Comparison of ENCODE assay signal across 32 mouse cellular contexts in the genomic region with DNA sequence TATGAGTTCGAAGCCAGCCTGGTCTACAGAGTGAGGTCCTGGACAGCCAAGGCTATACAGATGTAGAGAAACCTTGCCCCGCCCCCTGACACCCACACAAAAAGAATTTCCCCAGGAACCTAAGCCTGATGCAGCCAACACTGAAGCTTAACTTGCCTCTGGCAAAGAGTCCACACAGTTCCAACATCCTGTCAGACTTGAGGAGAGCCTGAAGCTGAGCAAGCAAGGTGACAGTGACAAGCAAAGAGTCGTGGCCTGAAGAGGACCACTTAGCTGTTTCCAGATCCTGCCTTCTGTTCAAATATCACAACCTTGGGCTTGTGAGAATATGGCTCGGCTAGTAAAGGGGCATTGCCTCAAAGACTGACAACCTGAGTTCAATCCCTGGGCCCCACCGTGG. TPM values are rescaled to one million over a fixed set of nuclear protein-coding genes. Genes with fewer than 3 reads are reported as not detected.
DNase-seq lines count a peak whose midpoint lies in the region; ATAC-seq and TF ChIP-seq lines count a peak whose summit lies in the region.
"Had no signal": no experiment of that assay in that cellular context is flagged by ENCODE, and none has a peak within 500 bp of the region (broad histone marks: within the 10 kb centered on the region; RNA-seq: fewer than 3 reads in every experiment).

No protein-coding gene starts in this region.

- peak overlapping the region; percentile 99 for H3K27ac ChIP-seq in gastrocnemius, adult 2 months
- H3K27ac ChIP-seq in hindbrain, postnatal 0 days = peak overlapping the region; percentile 43; the same call in 1 of the 2 replicates
- H3K27ac ChIP-seq in hindbrain, embryonic 14.5 days = no peak overlapping the region
- H3K27ac ChIP-seq: embryonic facial prominence, embryonic 10.5 days; embryonic facial prominence, embryonic 13.5 days; forebrain, embryonic 12.5 days; forebrain, embryonic 15.5 days; heart, embryonic 15.5 days had no signal

- ATAC-seq in hindbrain, postnatal 0 days = no peak
- no peak for ATAC-seq in hindbrain, embryonic 14.5 days (ENCODE audit: low FRiP score)
- ATAC-seq: activated CD4-positive, CD25-positive, alpha-beta regulatory T cell, adult 4 months; forebrain, embryonic 15.5 days; hindbrain, embryonic 16.5 days; intestine, postnatal 0 days had no signal

- no peak overlapping the region for H3K4me2 ChIP-seq in hindbrain, postnatal 0 days (ENCODE audit: low read depth, low read length)
- H3K4me2 ChIP-seq in hindbrain, embryonic 14.5 days (replicated peaks) = no peak overlapping the region
- H3K4me2 ChIP-seq: embryonic facial prominence, embryonic 13.5 days; forebrain, embryonic 12.5 days; forebrain, embryonic 15.5 days; heart, embryonic 12.5 days; heart, embryonic 15.5 days had no signal

- no peaks in the 10 kb centered on the region for H3K27me3 ChIP-seq in hindbrain, postnatal 0 days (ENCODE audit: insufficient read depth, low read length)
- peaks cover 11% of the 10 kb centered on the region for H3K27me3 ChIP-seq in hindbrain, embryonic 14.5 days (ENCODE audit: control insufficient read depth, insufficient read depth, low read length)
- H3K27me3 ChIP-seq: CH12.LX; heart, embryonic 12.5 days; heart, embryonic 15.5 days had no signal

- no peak for TF ChIP-seq CTCF in gastrocnemius, adult 2 months (IDR thresholded peaks at IDR 0.05)
- TF ChIP-seq CTCF in hindbrain, postnatal 0 days (IDR thresholded peaks at IDR 0.05; ENCODE audit: low read depth) = no peak

- DNase-seq in gastrocnemius, adult 2 months = no peak
- no peak for DNase-seq in gastrocnemius, adult 8-10 months (ENCODE audit: low spot score in 2 of 2)
- DNase-seq in hindbrain, postnatal 0 days (ENCODE audit: low spot score) = no peak
- no peak for DNase-seq in hindbrain, embryonic 14.5 days (ENCODE audit: low spot score)
- DNase-seq in 3T3-L1 (ENCODE audit: low read depth, low spot score) = peak; percentile 63
- DNase-seq in adipocyte (ENCODE audit: low spot score) = peak; percentile 33
- no peak for DNase-seq in testis, postnatal 14 days (ENCODE audit: low spot score)
- DNase-seq in left cerebral cortex, postnatal 10 days (ENCODE audit: extremely low spot score in 1 of 2, low spot score in 2 of 2) = no peak
- DNase-seq: adrenal gland, postnatal 10 days; adrenal gland, postnatal 36 days; B cell, adult 2 months; cerebellum, adult 11-12 months; cerebellum, adult 8-10 months; cerebellum, postnatal 10 days; cerebellum, postnatal 36 days; embryo, embryonic 11 days; gastrocnemius, postnatal 25 days; heart, postnatal 10 days; heart, postnatal 4 days; kidney, adult 9 months had no signal

- H3K4me1 ChIP-seq in hindbrain, postnatal 0 days (ENCODE audit: insufficient read depth, low read length) = no peaks in the 10 kb centered on the region
- H3K4me1 ChIP-seq in hindbrain, embryonic 14.5 days (replicated peaks; ENCODE audit: control insufficient read depth, insufficient read depth, low read length) = peaks cover 9% of the 10 kb centered on the region; the same call in 1 of the 2 replicates

- no peaks in the 10 kb centered on the region for H3K36me3 ChIP-seq in hindbrain, postnatal 0 days (ENCODE audit: insufficient read depth, low read length)
- H3K36me3 ChIP-seq in hindbrain, embryonic 14.5 days (replicated peaks; ENCODE audit: control insufficient read depth, insufficient read depth) = no peaks in the 10 kb centered on the region
- H3K36me3 ChIP-seq: embryonic facial prominence, embryonic 10.5 days; embryonic facial prominence, embryonic 13.5 days; forebrain, embryonic 12.5 days; forebrain, embryonic 15.5 days; heart, embryonic 12.5 days; heart, embryonic 15.5 days had no signal

- H3K4me3 ChIP-seq in gastrocnemius, adult 2 months = no peak overlapping the region
- no peak overlapping the region for H3K4me3 ChIP-seq in hindbrain, postnatal 0 days (ENCODE audit: low read length)
- no peak overlapping the region for H3K4me3 ChIP-seq in hindbrain, embryonic 14.5 days (replicated peaks; ENCODE audit: low read length)
- H3K4me3 ChIP-seq: embryonic facial prominence, embryonic 10.5 days; embryonic facial prominence, embryonic 13.5 days; erythroblast, embryonic 14.5 days; forebrain, embryonic 12.5 days; forebrain, embryonic 15.5 days; heart, embryonic 12.5 days; heart, embryonic 15.5 days had no signal

- intact Hi-C loops in gastrocnemius, adult 2 months (cut with DNase I) = no loop called here
- intact Hi-C loops in left cerebral cortex, postnatal 10 days (cut with DNase I) = no loop called here

- H3K9me3 ChIP-seq in hindbrain, postnatal 0 days (ENCODE audit: low read length) = no peaks in the 10 kb centered on the region
- no peaks in the 10 kb centered on the region for H3K9me3 ChIP-seq in hindbrain, embryonic 14.5 days (ENCODE audit: control insufficient read depth, low read length)
- H3K9me3 ChIP-seq: embryonic facial prominence, embryonic 10.5 days; embryonic facial prominence, embryonic 13.5 days; forebrain, embryonic 12.5 days; forebrain, embryonic 15.5 days; G1E; heart, embryonic 12.5 days; heart, embryonic 15.5 days had no signal

- 75% methylated on average over 5 of the region's 5 CpGs for WGBS in hindbrain, postnatal 0 days
- WGBS in hindbrain, embryonic 14.5 days = 83% methylated on average over 5 of the region's 5 CpGs

- H3K9ac ChIP-seq in hindbrain, postnatal 0 days (replicated peaks; ENCODE audit: low read length) = no peak overlapping the region
- no peak overlapping the region for H3K9ac ChIP-seq in hindbrain, embryonic 14.5 days
- H3K9ac ChIP-seq: embryonic facial prominence, embryonic 13.5 days; forebrain, embryonic 12.5 days; forebrain, embryonic 15.5 days; heart, embryonic 12.5 days; heart, embryonic 15.5 days had no signal

RNA-seq across cellular contexts. Expression of a gene that starts 3.0 kb away (rescaled TPM):
- total RNA-seq in gastrocnemius, adult 2 months (2021) = 10 to 100 TPM; 27.5 to 33.3 TPM
- 10 to 100 TPM; 27.4 to 34.4 (median 31.1) TPM for total RNA-seq in gastrocnemius, adult 8-10 months (2022)
- total RNA-seq in hindbrain, postnatal 0 days (2014; rRNA removed) = 12.0 and 17.1 TPM in 2 replicates
- 8.2 and 8.3 TPM in 2 replicates for polyA plus RNA-seq in hindbrain, postnatal 0 days (2015; fragmentation: Nextera tagmentation; extraction: Ambion mirVana)
- polyA plus RNA-seq in hindbrain, embryonic 14.5 days (2014; fragmentation: Nextera tagmentation; extraction: Ambion mirVana) = 6.5 and 6.9 TPM in 2 replicates
- total RNA-seq in left cerebral cortex, postnatal 10 days (2021) = 10 to 100 TPM; 26.1 to 26.6 TPM

RNA-seq across cellular contexts. Expression of a gene that starts 18.9 kb away (rescaled TPM):
- total RNA-seq in gastrocnemius, adult 2 months (2021) = 10 to 100 TPM; 41.8 to 50.7 TPM
- total RNA-seq in gastrocnemius, adult 8-10 months (2022) = 10 to 100 TPM; 41.1 to 50.5 (median 42.9) TPM
- total RNA-seq in hindbrain, postnatal 0 days (2014; rRNA removed) = 123 and 128 TPM in 2 replicates
- polyA plus RNA-seq in hindbrain, postnatal 0 days (2015; fragmentation: Nextera tagmentation; extraction: Ambion mirVana) = 56.7 and 61.4 TPM in 2 replicates
- polyA plus RNA-seq in hindbrain, embryonic 14.5 days (2014; fragmentation: Nextera tagmentation; extraction: Ambion mirVana) = 77.8 and 78.8 TPM in 2 replicates
- 100 to 1,000 TPM; 134 to 140 TPM for total RNA-seq in left cerebral cortex, postnatal 10 days (2021)

RNA-seq across cellular contexts. Expression of a gene that starts 19.2 kb away (rescaled TPM):
- 1 to 10 TPM; 7.6 to 9.7 TPM for total RNA-seq in gastrocnemius, adult 2 months (2021)
- 1 to 10 TPM; 5.5 to 8.7 (median 7.6) TPM for total RNA-seq in gastrocnemius, adult 8-10 months (2022)
- 108 TPM in 2 replicates for total RNA-seq in hindbrain, postnatal 0 days (2014; rRNA removed)
- polyA plus RNA-seq in hindbrain, postnatal 0 days (2015; fragmentation: Nextera tagmentation; extraction: Ambion mirVana) = 96.4 and 102 TPM in 2 replicates
- 97.6 and 102 TPM in 2 replicates for polyA plus RNA-seq in hindbrain, embryonic 14.5 days (2014; fragmentation: Nextera tagmentation; extraction: Ambion mirVana)
- 10 to 100 TPM; 84.6 to 85.4 TPM for total RNA-seq in left cerebral cortex, postnatal 10 days (2021)

RNA-seq across cellular contexts. Expression of a gene that starts 42.9 kb away (rescaled TPM):
- total RNA-seq in gastrocnemius, adult 2 months (2021) = 10 to 100 TPM; 81.1 to 86.2 TPM
- 10 to 100 TPM; 77.0 to 87.6 (median 85.9) TPM for total RNA-seq in gastrocnemius, adult 8-10 months (2022)
- total RNA-seq in hindbrain, postnatal 0 days (2014; rRNA removed) = 53.7 and 72.4 TPM in 2 replicates
- 45.2 and 46.4 TPM in 2 replicates for polyA plus RNA-seq in hindbrain, postnatal 0 days (2015; fragmentation: Nextera tagmentation; extraction: Ambion mirVana)
- 37.4 and 39.9 TPM in 2 replicates for polyA plus RNA-seq in hindbrain, embryonic 14.5 days (2014; fragmentation: Nextera tagmentation; extraction: Ambion mirVana)
- total RNA-seq in left cerebral cortex, postnatal 10 days (2021) = 10 to 100 TPM; 49.0 to 55.7 TPM

Comparison
In these comparisons a context has a peak if more than half of its experiments do, and no peak if none do; other contexts are left out.
1. DNase-seq: peak in 3T3-L1 (single experiment) and adipocyte (single experiment); none in gastrocnemius, adult 2 months (single experiment), gastrocnemius, adult 8-10 months (0 of 2), hindbrain, postnatal 0 days (single experiment), hindbrain, embryonic 14.5 days (single experiment), testis, postnatal 14 days (single experiment) and left cerebral cortex, postnatal 10 days (0 of 2).
2. RNA of a gene that starts 19.2 kb away (total RNA-seq): 108 TPM in hindbrain, postnatal 0 days and 84.6 to 85.4 TPM in left cerebral cortex, postnatal 10 days; 7.6 to 9.7 TPM in gastrocnemius, adult 2 months and 5.5 to 8.7 TPM in gastrocnemius, adult 8-10 months; every median in the first group is over 4 times any median in the second.